Mouse (Mus musculus): ENCODE results near the gene Wnt4.

Gene Wnt4

GRCm38 (mm10) chr4:137277166-137277513, at the start of gene Wnt4:
TSS of gene Wnt4 (plus strand) at chr4:137277489.
- in situ Hi-C loops (cut with MboI, MseI): no loop called here

- in situ Hi-C loops (cut with MboI, MseI): no loop called here
These were observed 48.6 kb upstream of the Wnt4 start for GRCm38 (mm10) chr4:137228566-137229115.

GRCm38 (mm10) chr4:137231494-137232470, 45.5 kb upstream of the Wnt4 start:
- in situ Hi-C loops (cut with MboI, MseI): no loop called here

DNA sequence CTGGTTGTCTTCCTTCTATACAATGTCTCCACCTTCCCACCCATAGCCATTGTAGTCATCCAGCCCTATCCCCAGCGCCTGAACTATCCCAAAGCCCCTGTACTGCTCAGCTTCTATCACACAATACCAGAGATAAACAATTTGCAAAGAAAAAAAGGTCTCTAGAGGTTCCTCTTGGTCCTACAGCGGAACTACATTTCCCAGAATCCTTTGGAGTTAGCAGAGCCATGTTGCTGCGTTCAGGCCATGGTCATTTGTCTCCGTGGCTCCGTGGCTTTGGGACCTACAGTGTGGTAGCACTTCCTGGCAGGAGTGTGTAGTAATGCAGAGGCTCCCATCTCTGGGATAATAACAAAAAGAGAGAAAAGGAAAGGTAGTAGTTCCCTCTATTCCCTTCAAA, 43.7 kb upstream of the Wnt4 start:
- in situ Hi-C loops (cut with MboI, MseI): no loop called here

DNA sequence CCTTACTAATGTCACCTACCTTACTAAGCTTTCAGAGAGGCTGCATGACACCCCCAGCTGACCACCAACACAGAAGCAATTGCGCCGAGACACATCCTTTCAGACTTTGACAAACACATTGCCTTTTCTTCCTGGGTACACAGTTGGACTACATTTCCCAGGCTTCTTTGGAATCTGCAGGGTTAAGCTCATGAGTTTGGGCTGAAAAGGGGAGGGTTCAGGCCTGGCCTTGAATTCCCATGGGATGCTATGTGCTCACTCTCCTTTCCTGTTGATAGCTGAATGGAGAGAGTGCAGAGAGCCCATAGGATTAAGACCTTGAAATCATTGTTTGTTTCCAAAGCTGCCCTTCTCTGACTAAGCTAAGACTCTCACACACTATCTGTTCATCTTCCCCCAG, 42.8 kb upstream of the Wnt4 start:
- in situ Hi-C loops (cut with MboI, MseI): no loop called here

GRCm38 (mm10) chr4:137235368-137235767, 41.9 kb upstream of the Wnt4 start:
- in situ Hi-C loops (cut with MboI, MseI): no loop called here

DNA sequence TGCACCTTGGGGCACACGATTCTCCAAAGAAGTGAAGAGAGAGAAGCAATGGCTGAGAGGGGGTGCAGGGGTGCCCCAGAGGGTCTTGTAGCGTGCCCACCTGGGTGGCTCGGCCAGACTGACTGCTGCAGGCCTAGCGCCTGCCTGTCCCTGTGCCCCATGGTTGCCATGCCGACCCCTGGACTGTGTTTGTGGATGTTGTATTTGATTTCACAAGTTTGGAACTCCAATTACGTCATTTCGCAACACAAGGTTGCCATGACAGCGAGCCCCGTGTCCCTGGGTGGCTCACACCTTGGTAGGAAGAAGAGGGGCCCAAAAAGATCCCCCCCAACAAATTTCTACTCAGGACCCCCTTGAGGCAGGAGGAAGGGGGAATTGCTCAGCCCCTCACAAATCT, 32.4 kb upstream of the Wnt4 start:
- in situ Hi-C loops (cut with MboI, MseI): no loop called here

DNA sequence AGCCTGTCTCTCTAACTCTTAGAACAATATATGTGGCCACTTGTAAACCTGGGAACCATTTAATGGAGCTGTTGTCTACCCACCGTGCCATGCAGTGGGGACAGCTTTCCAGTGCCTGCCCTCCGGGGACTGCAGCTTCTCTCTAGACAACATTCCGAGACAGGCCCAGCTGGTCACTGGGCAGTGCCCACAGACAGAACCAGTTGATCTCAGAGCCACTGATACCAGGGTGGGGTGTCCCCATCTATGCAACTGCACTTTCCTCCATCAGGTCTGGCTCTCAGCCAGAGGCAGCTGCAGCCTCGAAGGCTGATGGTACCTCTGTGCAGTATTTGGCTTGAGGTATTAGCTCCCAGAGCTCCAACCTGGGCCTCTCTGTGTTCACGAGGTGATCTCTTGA, 27.0 kb upstream of the Wnt4 start:
- in situ Hi-C loops (cut with MboI, MseI): no loop called here

- in situ Hi-C loops (cut with MboI, MseI): no loop called here
These were observed 26.4 kb upstream of the Wnt4 start for GRCm38 (mm10) chr4:137250849-137251248.

- in situ Hi-C loops (cut with MboI, MseI): no loop called here
These were observed 23.7 kb upstream of the Wnt4 start for GRCm38 (mm10) chr4:137253601-137254000.

- in situ Hi-C loops (cut with MboI, MseI): no loop called here
These were observed 22.9 kb upstream of the Wnt4 start for GRCm38 (mm10) chr4:137254206-137254976.

- in situ Hi-C loops (cut with MboI, MseI): no loop called here
These were observed 21.7 kb upstream of the Wnt4 start for GRCm38 (mm10) chr4:137255568-137255967.

GRCm38 (mm10) chr4:137261826-137262225, 15.5 kb upstream of the Wnt4 start:
- in situ Hi-C loops (cut with MboI, MseI): no loop called here

DNA sequence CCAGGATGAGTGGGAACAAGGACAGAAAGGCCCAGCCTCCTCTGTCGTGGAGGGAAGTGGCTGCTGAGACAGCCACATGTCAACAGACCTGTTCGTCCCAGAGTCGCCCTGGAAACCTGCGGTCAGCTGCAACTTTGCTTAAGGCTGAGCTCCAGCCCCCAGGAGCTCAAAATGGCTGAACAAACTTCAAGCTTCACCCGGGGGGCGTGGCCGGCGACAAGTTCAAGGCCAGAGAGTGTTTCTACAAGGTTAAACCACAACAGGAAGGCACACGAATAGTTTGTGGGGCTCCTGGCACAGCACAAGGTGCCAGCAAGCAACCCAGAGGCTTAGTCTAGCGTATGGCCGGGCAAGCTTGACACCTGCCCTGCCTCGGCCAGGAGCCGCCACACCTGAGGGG, 13.2 kb upstream of the Wnt4 start:
- in situ Hi-C loops (cut with MboI, MseI): no loop called here

GRCm38 (mm10) chr4:137265116-137265515, 12.2 kb upstream of the Wnt4 start:
- in situ Hi-C loops (cut with MboI, MseI): no loop called here

DNA sequence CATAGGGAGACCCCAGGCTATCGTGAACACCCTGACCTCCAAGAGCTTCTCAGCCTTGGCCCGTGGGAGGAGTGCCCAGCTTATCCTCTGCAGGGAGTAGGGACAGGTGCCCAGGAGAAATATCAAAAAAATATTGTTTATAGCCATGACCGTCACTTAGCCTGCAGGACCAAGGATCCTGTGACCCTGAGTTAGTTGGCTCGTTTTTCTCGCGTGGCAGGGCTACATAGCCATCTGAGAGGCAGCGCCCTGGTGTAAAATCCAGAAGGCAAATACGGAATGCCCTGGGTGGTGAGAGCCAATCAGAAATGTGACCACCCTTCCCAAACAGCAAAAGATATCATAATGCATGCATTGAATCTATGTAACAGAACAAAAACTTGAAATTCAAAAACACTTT, 8.7 kb upstream of the Wnt4 start:
- in situ Hi-C loops (cut with MboI, MseI): no loop called here

DNA sequence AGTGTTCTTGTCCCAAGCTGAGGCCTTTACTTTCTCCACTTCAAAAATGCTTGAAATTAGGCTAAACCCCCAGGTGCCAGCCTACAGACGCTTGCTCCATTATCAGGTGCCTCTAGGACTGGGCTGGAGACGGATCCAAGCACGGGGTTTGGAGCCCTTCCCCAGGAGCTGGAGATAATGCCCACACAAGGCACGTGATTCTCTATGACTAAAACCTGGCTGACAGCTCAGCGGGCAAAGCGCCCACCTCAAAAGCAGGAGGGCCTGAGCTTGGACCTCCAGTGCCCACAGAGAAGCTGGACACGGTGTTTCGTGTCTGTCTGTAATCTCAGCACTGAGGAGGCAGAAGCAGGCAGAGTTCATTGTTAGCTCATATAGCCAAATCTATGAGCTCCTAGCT, 5.4 kb upstream of the Wnt4 start:
- in situ Hi-C loops (cut with MboI, MseI): no loop called here

- in situ Hi-C loops (cut with MboI, MseI): no loop called here
These were observed 3.0 kb upstream of the Wnt4 start for GRCm38 (mm10) chr4:137274304-137274703.

DNA sequence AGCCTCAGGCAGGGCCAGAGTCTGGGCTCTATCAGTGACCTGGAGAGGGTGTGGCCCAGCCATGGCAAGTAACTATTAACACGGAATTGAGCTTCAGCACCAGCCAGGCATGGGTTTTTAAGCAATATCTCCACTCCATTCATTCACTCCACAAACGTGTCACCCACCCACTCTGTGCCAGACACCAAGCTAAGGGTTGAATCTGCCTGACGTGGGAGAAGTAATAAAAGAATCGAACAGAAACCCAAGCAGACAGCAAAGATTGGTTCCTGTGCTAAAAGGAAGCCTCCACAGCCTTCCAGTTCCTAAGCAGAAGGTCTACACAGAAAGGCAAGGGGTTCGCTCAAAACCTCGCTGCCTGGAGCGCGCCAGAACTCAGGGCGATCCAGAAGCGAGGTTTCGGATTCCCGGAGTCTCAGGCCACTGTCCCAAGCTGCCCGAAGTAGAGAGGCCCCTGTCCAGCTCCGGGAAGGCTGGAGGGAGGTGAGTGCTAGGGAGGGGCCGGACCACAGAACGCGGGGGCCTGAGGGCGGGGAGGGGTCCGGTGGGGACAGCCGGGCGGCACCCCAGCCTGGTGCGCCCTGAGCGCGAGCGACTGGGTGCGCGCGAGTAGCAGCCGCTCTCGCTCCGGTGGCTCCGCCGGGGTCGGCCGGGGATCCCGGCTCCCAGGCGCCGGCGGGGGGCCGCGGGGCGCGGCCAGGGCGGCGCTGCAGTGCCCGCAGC, 685 bp upstream of the Wnt4 start:
- in situ Hi-C loops (cut with MboI, MseI): no loop called here

DNA sequence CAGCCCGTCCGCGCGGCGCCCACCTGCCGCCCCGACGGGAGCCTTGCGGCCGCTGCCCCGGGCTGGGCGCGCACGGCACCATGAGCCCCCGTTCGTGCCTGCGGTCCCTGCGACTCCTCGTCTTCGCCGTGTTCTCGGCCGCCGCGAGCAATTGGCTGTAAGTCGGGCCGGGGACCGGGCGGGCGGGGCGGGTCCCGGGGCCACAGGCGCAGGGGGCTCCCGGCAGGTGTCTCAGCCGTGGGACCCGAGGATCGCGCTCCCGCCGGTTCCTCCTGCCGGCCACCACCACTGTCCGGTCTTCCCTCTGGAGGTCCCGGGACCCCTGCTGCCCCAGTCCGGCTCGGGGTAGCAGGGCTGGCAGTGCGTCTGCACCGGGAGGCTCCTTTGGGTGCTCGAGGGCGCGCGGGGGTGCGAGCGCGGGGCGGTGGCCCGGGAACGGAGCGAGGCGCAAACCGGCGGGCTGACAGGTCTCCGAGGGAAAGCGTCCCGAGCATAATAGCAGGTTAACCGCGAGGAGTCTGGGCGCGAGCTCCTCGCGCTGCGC, 383 bp downstream of the Wnt4 start:
- in situ Hi-C loops (cut with MboI, MseI): no loop called here
